Mouse (Mus musculus) G1E (cell line): Measurements from ENCODE around the gene Atp1b1. TPM values are rescaled to one million over a fixed set of nuclear protein-coding genes. Genes with fewer than 3 reads are reported as not detected.

ENCODE experiments used
- ATAC-seq: 2 replicates; pipeline ENCODE4 v1.8.0; 2016; ENCODE audit warnings: mild to moderate bottlenecking; ENCODE audit not compliant: insufficient number of reproducible peaks, poor library complexity, low FRiP score, severe bottlenecking; ENCODE audit errors: extremely low read depth
- DNase-seq: peaks from one replicate; pipeline ENCODE4 v3.0.0; 2012; ENCODE audit warnings: low spot score
- H3K27me3 ChIP-seq: 2 replicates; pipeline ENCODE4 v1.6.1; 2012; ENCODE audit warnings: mild to moderate bottlenecking, low read length, inconsistent platforms; ENCODE audit not compliant: insufficient read depth
- H3K36me3 ChIP-seq: replicated peaks from 2 replicates; pipeline ENCODE3; 2012; ENCODE audit warnings: mild to moderate bottlenecking, inconsistent platforms
- H3K4me1 ChIP-seq: 2 replicates; pipeline ENCODE4 v1.6.1; 2012; ENCODE audit warnings: low read depth, low read length, inconsistent platforms, mixed read lengths; ENCODE audit not compliant: insufficient read depth
- H3K4me3 ChIP-seq: 2 replicates; pipeline ENCODE4 v1.5.1; 2012; ENCODE audit warnings: low read depth, mild to moderate bottlenecking, inconsistent platforms, low read length, moderate library complexity, mixed read lengths
- H3K9me3 ChIP-seq: replicated peaks from 2 replicates; pipeline ENCODE4 v1.6.1; 2012; ENCODE audit warnings: inconsistent platforms
- CTCF ChIP-seq: IDR thresholded peaks from 2 replicates; pipeline ENCODE4 v1.5.1; 2012; ENCODE audit warnings: low read depth, low read length, inconsistent platforms, mixed read lengths
- GATA1 ChIP-seq: IDR thresholded peaks from 2 replicates; pipeline ENCODE4 v1.6.1; 2012; ENCODE audit warnings: borderline replicate concordance, low read length, inconsistent platforms, mixed read lengths
- GATA2 ChIP-seq: IDR thresholded peaks from 2 replicates; pipeline ENCODE4 v1.6.1; 2012; ENCODE audit warnings: low read depth, low read length, inconsistent platforms, borderline replicate concordance
- POLR2AphosphoS5 ChIP-seq: IDR thresholded peaks from 2 replicates; pipeline ENCODE4 v1.6.1; 2012; ENCODE audit warnings: low read depth, low read length, inconsistent platforms; ENCODE audit not compliant: insufficient replicate concordance
- TAL1 ChIP-seq: conservative IDR thresholded peaks from 2 replicates; pipeline ENCODE4 v1.6.1; 2012; ENCODE audit warnings: low read depth, low read length, inconsistent platforms, mixed read lengths
- polyA plus RNA-seq: library from polyadenylated mRNA; stranded (reverse); fragments of >175 nt; gene quantifications from 2 replicates; pipeline ENCODE4 v1.2.3, GENCODE M21; 2012
- total RNA-seq, 2 experiments: library from RNA; stranded (forward) in 1 of 2; stranded (reverse) in 1 of 2; fragments of 200-1000 nt in 1 of 2; fragments of >200 nt in 1 of 2; fragmentation: Nextera tagmentation in 1 of 2; gene quantifications; 2 replicates each; pipeline ENCODE4 v1.2.3; 2014 to 2017

Atp1b1 gene
- total and polyA plus RNA-seq, 3 experiments: 0.76 TPM; not detected in 2

DNA sequence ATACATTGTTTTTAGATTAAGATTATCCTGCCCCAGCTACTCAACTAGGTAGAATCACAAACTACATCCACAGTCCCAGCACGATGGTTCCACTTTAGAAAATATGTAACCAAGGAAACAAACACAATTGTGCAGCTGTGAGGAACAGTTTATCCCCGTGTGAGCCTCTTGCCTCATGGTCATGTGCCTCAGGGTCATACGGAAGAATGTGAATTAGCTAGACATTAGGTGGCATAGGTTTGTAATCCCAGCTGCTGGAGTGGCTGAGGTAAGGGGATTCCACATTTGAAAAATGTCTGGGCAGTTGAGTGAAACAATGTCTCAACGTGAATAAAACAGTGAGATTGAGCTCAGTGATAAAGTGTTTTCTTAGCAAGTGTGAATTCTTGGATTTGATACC is 60.5 kb downstream of the Atp1b1 start:
- no peak overlapping the region for H3K4me3 ChIP-seq
- no peak for ATAC-seq

GRCm38 (mm10) chr1:164395131-164395780 is 62.9 kb downstream of the Atp1b1 start:
- Histone ChIP-seq H3K36me3 (peaks cover 12% of the 10 kb centered on the region), H3K4me1 (no peaks in the 10 kb centered on the region), H3K4me3 (no peak overlapping the region), H3K9me3 (no peaks in the 10 kb centered on the region), H3K27me3 (no peaks in the 10 kb centered on the region)
- no peak for DNase-seq
- no peak for TF ChIP-seq CTCF
- TF ChIP-seq GATA1: no peak
- ATAC-seq: no peak

More for the DNA sequence above, 60.5 kb downstream of the Atp1b1 start:
- DNase-seq: no peak
- Histone ChIP-seq H3K27me3 (no peaks in the 10 kb centered on the region), H3K9me3 (no peaks in the 10 kb centered on the region), H3K36me3 (peaks cover 15% of the 10 kb centered on the region), H3K4me1 (no peaks in the 10 kb centered on the region)
- TF ChIP-seq GATA1: no peak

DNA sequence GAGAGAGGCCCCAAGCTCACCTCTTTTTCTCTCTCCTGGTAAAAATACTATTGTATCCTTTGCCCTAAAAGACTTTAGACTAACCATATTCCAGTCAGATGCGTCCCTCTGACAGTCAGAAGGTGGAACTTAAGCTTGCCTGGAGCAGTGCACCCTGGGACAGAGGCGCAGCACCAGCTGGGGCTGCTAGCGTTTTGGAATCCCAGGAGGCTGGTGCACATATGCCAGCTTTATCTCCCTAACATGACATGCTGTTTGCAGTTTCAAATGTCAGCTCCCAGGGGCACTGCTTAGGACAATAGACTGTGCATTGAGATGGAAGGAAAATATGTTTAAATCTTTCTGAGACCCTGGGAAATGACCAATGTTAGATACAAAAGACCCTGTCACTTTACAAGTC is 66.0 kb downstream of the Atp1b1 start:
- Histone ChIP-seq H3K4me1 (no peaks in the 10 kb centered on the region), H3K36me3 (peaks cover 20% of the 10 kb centered on the region), H3K27me3 (no peaks in the 10 kb centered on the region), H3K4me3 (no peak overlapping the region), H3K9me3 (no peaks in the 10 kb centered on the region)
- no peak for ATAC-seq
- no peak for TF ChIP-seq GATA1
- TF ChIP-seq POLR2AphosphoS5: no peak
- no peak for TF ChIP-seq CTCF
- no peak for DNase-seq

GRCm38 (mm10) chr1:164389743-164390142 is 68.4 kb downstream of the Atp1b1 start:
- no peaks in the 10 kb centered on the region for H3K9me3 ChIP-seq
- no peaks in the 10 kb centered on the region for H3K4me1 ChIP-seq
- no peaks in the 10 kb centered on the region for H3K27me3 ChIP-seq
- no peak for DNase-seq
- H3K36me3 ChIP-seq: peaks cover 26% of the 10 kb centered on the region
- TF ChIP-seq TAL1 (no peak), CTCF (no peak), POLR2AphosphoS5 (no peak), GATA1 (no peak), GATA2 (no peak)
- ATAC-seq: no peak
- H3K4me3 ChIP-seq: no peak overlapping the region

Other genes starting within 250 kb of the Atp1b1 start
- gene Slc19a2, start 209.3 kb downstream of the Atp1b1 start, total RNA-seq (2014; fragmentation: Nextera tagmentation): 33.7 and 37.8 TPM in 2 replicates
- gene Slc19a2, start 209.3 kb downstream of the Atp1b1 start, total RNA-seq (2017): 10.2 and 13.2 TPM in 2 replicates
- gene Slc19a2, start 209.3 kb downstream of the Atp1b1 start, polyA plus RNA-seq: 22.4 and 26.8 TPM in 2 replicates
- gene Ccdc181, start 182.8 kb downstream of the Atp1b1 start, total RNA-seq (2014; fragmentation: Nextera tagmentation): 17.4 and 17.6 TPM in 2 replicates
- gene Ccdc181, start 182.8 kb downstream of the Atp1b1 start, total RNA-seq (2017): 18.2 and 24.9 TPM in 2 replicates
- gene Ccdc181, start 182.8 kb downstream of the Atp1b1 start, polyA plus RNA-seq: 1.9 and 2.9 TPM in 2 replicates
- gene Nme7, start 154.2 kb downstream of the Atp1b1 start, total RNA-seq (2014; fragmentation: Nextera tagmentation): 20.4 and 42.2 TPM in 2 replicates
- gene Nme7, start 154.2 kb downstream of the Atp1b1 start, total RNA-seq (2017): 66.3 and 80.5 TPM in 2 replicates
- 2.1 and 2.5 TPM in 2 replicates for gene Nme7, start 154.2 kb downstream of the Atp1b1 start, polyA plus RNA-seq
- 25.7 and 30.6 TPM in 2 replicates for gene Blzf1, start 150.9 kb downstream of the Atp1b1 start, total RNA-seq (2014; fragmentation: Nextera tagmentation)
- 25.9 and 33.4 TPM in 2 replicates for gene Blzf1, start 150.9 kb downstream of the Atp1b1 start, total RNA-seq (2017)
- gene Blzf1, start 150.9 kb downstream of the Atp1b1 start, polyA plus RNA-seq: 1.8 and 2.2 TPM in 2 replicates